8 mouse cellular contexts compared by ENCODE assay signal in the genomic region with DNA sequence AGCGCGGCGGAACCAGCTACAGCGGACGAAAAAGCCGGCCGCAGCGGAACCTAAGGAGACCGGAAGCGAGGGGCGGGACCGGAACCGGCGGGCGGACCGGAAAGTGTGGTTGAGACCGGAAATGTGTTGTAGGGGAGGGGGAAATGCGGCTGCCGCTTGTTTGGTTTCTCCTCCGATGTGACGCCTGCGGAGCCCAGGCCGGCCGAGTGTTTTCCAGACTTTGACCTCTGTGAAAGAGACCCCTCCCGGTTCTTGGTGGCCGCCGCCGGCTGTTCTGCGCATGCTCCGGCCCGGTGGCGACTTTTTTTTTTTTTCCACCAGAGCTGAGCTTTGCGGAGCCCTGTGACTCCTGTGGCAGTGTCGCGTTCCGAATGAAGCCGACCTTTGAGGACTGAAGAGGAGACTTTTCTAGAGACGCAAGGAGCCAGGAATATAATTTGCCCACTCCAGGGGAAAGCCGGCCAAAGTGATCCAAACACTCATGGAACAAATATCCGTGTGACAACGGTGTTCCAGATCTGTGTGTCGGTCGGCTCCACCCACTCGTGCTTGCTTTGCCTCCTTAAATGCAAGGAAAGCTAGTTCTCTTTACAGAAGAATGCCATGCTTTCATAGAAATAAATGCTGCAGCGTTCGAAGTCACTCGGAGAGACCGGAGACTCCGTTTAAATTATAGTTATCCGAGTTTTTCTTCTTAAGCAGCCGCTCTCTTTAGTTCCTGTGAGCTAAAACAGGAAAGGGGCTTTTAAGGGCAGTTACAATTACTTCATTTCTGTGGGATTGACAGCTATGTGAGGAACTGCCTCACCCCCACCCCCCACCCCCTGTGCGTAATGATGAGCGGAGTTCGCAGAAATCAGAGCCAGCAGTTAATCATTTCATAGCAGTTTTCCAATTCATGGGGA. TPM values are rescaled to one million over a fixed set of nuclear protein-coding genes. Genes with fewer than 3 reads are reported as not detected.
A peak's percentile ranks its signal among the peaks of the same experiment; 100 is the strongest.
DNase-seq lines count a peak whose midpoint lies in the region; ATAC-seq and TF ChIP-seq lines count a peak whose summit lies in the region.

A gene (minus strand): TSS at position 67 of the 905 bp plus-strand sequence.

- peak within 1 kb of the TSS; percentile 91 for H3K27ac ChIP-seq in embryonic facial prominence, embryonic 14.5 days (replicated peaks; ENCODE audit: low read depth, low read length)
- peak within 1 kb of the TSS; percentile 85 for H3K27ac ChIP-seq in limb, embryonic 14.5 days (replicated peaks; ENCODE audit: low read depth, low read length)
- H3K27ac ChIP-seq in midbrain, postnatal 0 days (ENCODE audit: low read depth, low read length), result peak within 1 kb of the TSS; percentile 83

- peak; percentile 61; the same call in 1 of the 2 replicates for TF ChIP-seq POLR2A in limb, embryonic 14.5 days (IDR thresholded peaks at IDR 0.05; ENCODE audit: borderline replicate concordance, extremely low read depth, insufficient read depth, insufficient read length)

- no peaks in the 10 kb centered on the region for H3K9me3 ChIP-seq in embryonic facial prominence, embryonic 14.5 days (ENCODE audit: control insufficient read depth, low read length)
- H3K9me3 ChIP-seq in limb, embryonic 14.5 days (ENCODE audit: control insufficient read depth, low read length), result no peaks in the 10 kb centered on the region
- H3K9me3 ChIP-seq in midbrain, postnatal 0 days (ENCODE audit: low read length), result no peaks in the 10 kb centered on the region

- peak; percentile 94 for ATAC-seq in embryonic facial prominence, embryonic 14.5 days (ENCODE audit: low read depth)
- ATAC-seq in limb, embryonic 14.5 days (ENCODE audit: low FRiP score, low read depth), result peak; percentile 93
- ATAC-seq in midbrain, postnatal 0 days (ENCODE audit: low FRiP score), result peak; percentile 95

- peaks cover 7% of the 10 kb centered on the region; the same call in 1 of the 2 replicates for H3K36me3 ChIP-seq in embryonic facial prominence, embryonic 14.5 days (ENCODE audit: control insufficient read depth, insufficient read depth, low read length)
- no peaks in the 10 kb centered on the region for H3K36me3 ChIP-seq in limb, embryonic 14.5 days (ENCODE audit: control insufficient read depth, insufficient read depth, low read length)
- no peaks in the 10 kb centered on the region for H3K36me3 ChIP-seq in midbrain, postnatal 0 days (ENCODE audit: insufficient read depth, low read length)

- peak; percentile 2; the same call in 1 of the 2 replicates for TF ChIP-seq CTCF in midbrain, postnatal 0 days (IDR thresholded peaks at IDR 0.05)

- H3K4me2 ChIP-seq in embryonic facial prominence, embryonic 14.5 days (ENCODE audit: low read depth, low read length), result peak within 1 kb of the TSS; percentile 93
- peak within 1 kb of the TSS; percentile 90 for H3K4me2 ChIP-seq in limb, embryonic 14.5 days (replicated peaks; ENCODE audit: low read depth, low read length, severe bottlenecking)
- peak within 1 kb of the TSS; percentile 89 for H3K4me2 ChIP-seq in midbrain, postnatal 0 days (ENCODE audit: low read depth, low read length, poor library complexity, severe bottlenecking)

- under 1% methylated on average over 49 of the region's 54 CpGs for WGBS in embryonic facial prominence, embryonic 14.5 days
- under 1% methylated on average over 54 of the region's 54 CpGs for WGBS in limb, embryonic 14.5 days
- under 1% methylated on average over 53 of the region's 54 CpGs for WGBS in midbrain, postnatal 0 days

- DNase-seq in 3134 (ENCODE audit: extremely low read depth, insufficient read length, low spot score), result peak; percentile 92
- peak; percentile 81 to 88 for DNase-seq in adrenal gland, postnatal 4 days (ENCODE audit: low spot score in 2 of 2)
- DNase-seq in embryonic facial prominence, embryonic 14.5 days (ENCODE audit: low spot score), result peak; percentile 96
- DNase-seq in heart, adult 8-10 months (ENCODE audit: low spot score), result peak; percentile 94
- DNase-seq in kidney, adult 9 months, result peak; percentile 96
- DNase-seq in limb, embryonic 14.5 days (ENCODE audit: low spot score), result peak; percentile 95
- DNase-seq in midbrain, postnatal 0 days (ENCODE audit: low spot score), result peak; percentile 97
- peak; percentile 87 to 93 for DNase-seq in spleen, postnatal 14 days (ENCODE audit: low spot score in 2 of 2)

- no peaks in the 10 kb centered on the region for H3K27me3 ChIP-seq in embryonic facial prominence, embryonic 14.5 days (replicated peaks; ENCODE audit: control insufficient read depth, insufficient read depth, low read length)
- no peaks in the 10 kb centered on the region for H3K27me3 ChIP-seq in limb, embryonic 14.5 days (ENCODE audit: control insufficient read depth, insufficient read depth, low read length)
- no peaks in the 10 kb centered on the region for H3K27me3 ChIP-seq in midbrain, postnatal 0 days (ENCODE audit: insufficient read depth, low read length)

- peak within 1 kb of the TSS; percentile 97 for H3K4me3 ChIP-seq in embryonic facial prominence, embryonic 14.5 days (ENCODE audit: low read depth, low read length)
- peak within 1 kb of the TSS; percentile 89 for H3K4me3 ChIP-seq in limb, embryonic 14.5 days (replicated peaks; ENCODE audit: low read length)
- H3K4me3 ChIP-seq in midbrain, postnatal 0 days (ENCODE audit: low read depth, low read length), result peak within 1 kb of the TSS; percentile 96

- peaks cover 12% of the 10 kb centered on the region for H3K4me1 ChIP-seq in embryonic facial prominence, embryonic 14.5 days (ENCODE audit: control insufficient read depth, insufficient read depth, low read length)
- H3K4me1 ChIP-seq in limb, embryonic 14.5 days (ENCODE audit: control insufficient read depth, insufficient read depth, low read length), result peaks cover 4% of the 10 kb centered on the region
- peaks cover 6% of the 10 kb centered on the region for H3K4me1 ChIP-seq in midbrain, postnatal 0 days (ENCODE audit: insufficient read depth, low read length)

- H3K9ac ChIP-seq in embryonic facial prominence, embryonic 14.5 days (ENCODE audit: low read depth, low read length), result peak within 1 kb of the TSS; percentile 88
- H3K9ac ChIP-seq in limb, embryonic 14.5 days (ENCODE audit: low read depth, low read length, severe bottlenecking), result peak within 1 kb of the TSS; percentile 84
- peak within 1 kb of the TSS; percentile 77 for H3K9ac ChIP-seq in midbrain, postnatal 0 days (replicated peaks; ENCODE audit: low read length, poor library complexity, severe bottlenecking)

RNA-seq across cellular contexts. Expression of the gene that starts here (rescaled TPM):
- 10 to 100 TPM; 41.4 to 46.7 TPM for total RNA-seq in adrenal gland, postnatal 4 days (2021)
- 57.4 and 60.4 TPM in 2 replicates for polyA plus RNA-seq in embryonic facial prominence, embryonic 14.5 days (2014; fragmentation: Nextera tagmentation; extraction: Ambion mirVana)
- 10 to 100 TPM; 33.2 to 40.9 (median 39.4) TPM for total RNA-seq in heart, adult 8-10 months (2022)
- 49.5 and 60.6 TPM in 2 replicates for polyA plus RNA-seq in limb, embryonic 14.5 days (2012; rRNA removed)
- 64.5 and 66.5 TPM in 2 replicates for polyA plus RNA-seq in limb, embryonic 14.5 days (2014; fragmentation: Nextera tagmentation; extraction: Ambion mirVana)
- 29.2 and 40.4 TPM in 2 replicates for total RNA-seq in midbrain, postnatal 0 days (2014; rRNA removed)
- polyA plus RNA-seq in midbrain, postnatal 0 days (2015; fragmentation: Nextera tagmentation; extraction: Ambion mirVana), result 48.8 and 54.1 TPM in 2 replicates

Comparison
In these comparisons a context has a peak if more than half of its experiments do, and no peak if none do; other contexts are left out.
1. Peak in every context shown above with its lines: DNase-seq, ATAC-seq, H3K4me3 ChIP-seq and H3K27ac ChIP-seq.